Mouse (Mus musculus) limb, embryonic 15.5 days (tissue): ENCODE data around the gene D17H6S53E. TPM values are rescaled to one million over a fixed set of nuclear protein-coding genes. Genes with fewer than 3 reads are reported as not detected.

ENCODE experiments used
- ATAC-seq: fragments of 200-750 bp; cut with Nextera tagmentation; 2 replicates; pipeline ENCODE4 v1.8.0; 2017; ENCODE audit warnings: low read depth, moderate TSS enrichment; ENCODE audit not compliant: insufficient number of reproducible peaks, low FRiP score, low TSS enrichment
- H3K27ac ChIP-seq: fragments of 300-500 bp; sonication (generic); 2 replicates; pipeline ENCODE4 v1.5.1; 2015; ENCODE audit warnings: moderate library complexity, mild to moderate bottlenecking, inconsistent platforms
- H3K27me3 ChIP-seq: fragments of 300-500 bp; sonication (generic); 2 replicates; pipeline ENCODE4 v1.6.1; 2015; ENCODE audit warnings: inconsistent platforms
- H3K36me3 ChIP-seq: fragments of 300-500 bp; sonication (generic); 2 replicates; pipeline ENCODE4 v1.6.1; 2015; ENCODE audit warnings: inconsistent platforms
- H3K4me1 ChIP-seq: fragments of 300-500 bp; sonication (generic); 2 replicates; pipeline ENCODE4 v1.6.1; 2015; ENCODE audit warnings: inconsistent platforms
- H3K4me2 ChIP-seq: fragments of 300-500 bp; sonication (generic); 2 replicates; pipeline ENCODE4 v1.6.1; 2015; ENCODE audit warnings: mild to moderate bottlenecking, inconsistent platforms
- H3K4me3 ChIP-seq: fragments of 300-500 bp; sonication (generic); 2 replicates; pipeline ENCODE4 v1.5.1; 2015; ENCODE audit warnings: mild to moderate bottlenecking, inconsistent platforms
- H3K9ac ChIP-seq: fragments of 300-500 bp; sonication (generic); 2 replicates; pipeline ENCODE4 v1.6.1; 2015; ENCODE audit warnings: inconsistent platforms
- H3K9me3 ChIP-seq: fragments of 300-500 bp; sonication (generic); 2 replicates; pipeline ENCODE4 v1.6.1; 2016; ENCODE audit warnings: inconsistent platforms
- WGBS: fragments of 180-500 bp; shearing (Covaris S2); methylation state at CpG from one replicate; pipeline ENCODE4 v1.1.7; 2015; 5-methylcytosine and 5-hydroxymethylcytosine counted together
- polyA plus RNA-seq: library from polyadenylated mRNA; unstranded; fragments of >200 nt; fragmentation: Nextera tagmentation; extraction: Ambion mirVana; gene quantifications from 2 replicates; pipeline ENCODE4 v1.2.1, GENCODE M21; 2015

D17H6S53E gene
- polyA plus RNA-seq, 1 experiment from 2014 or later, result 10.5 TPM

DNA sequence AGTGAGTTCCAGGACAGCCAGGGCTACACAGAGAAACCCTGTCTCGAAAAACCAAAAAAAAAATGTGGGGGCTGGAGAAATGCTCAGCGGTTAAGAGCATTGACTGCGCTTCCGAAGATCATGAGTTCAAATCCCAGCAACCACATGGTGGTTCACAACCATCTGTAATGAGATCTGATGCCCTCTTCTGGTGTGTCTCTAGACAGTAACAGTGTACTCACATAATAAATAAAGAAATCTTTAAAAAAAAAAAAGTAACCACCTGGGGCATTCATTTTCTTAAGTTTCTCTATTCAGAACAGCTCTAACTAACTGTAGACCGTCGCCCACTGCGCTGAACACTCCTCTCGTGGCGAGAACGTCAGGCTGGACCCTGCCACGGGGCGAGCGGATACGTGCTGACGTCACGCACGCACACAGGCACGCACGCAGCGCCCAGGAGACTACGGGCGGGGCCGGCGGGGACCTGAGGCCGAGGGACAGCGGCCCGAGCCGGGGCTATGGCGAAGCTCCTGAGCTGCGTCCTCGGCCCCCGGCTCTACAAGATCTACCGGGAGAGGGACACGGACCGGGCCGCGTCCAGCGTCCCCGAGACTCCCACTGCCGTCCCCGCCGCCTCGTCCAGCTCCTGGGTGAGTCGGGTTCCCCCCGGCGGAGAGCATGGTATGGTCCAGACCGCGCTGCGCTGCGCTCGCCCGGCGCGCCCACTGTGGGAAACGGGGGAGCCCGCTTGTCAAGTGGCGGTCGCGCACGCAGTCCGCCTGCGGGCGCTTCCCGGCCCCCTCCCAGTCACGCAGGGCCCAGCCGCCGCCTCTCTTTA lies 37.1 kb upstream of the D17H6S53E start, which contains the start of gene Abhd16a:
TSS of gene Abhd16a (plus strand) at position 439 of the 820 bp plus-strand sequence.
- ATAC-seq, result peak; percentile 96
- Histone ChIP-seq H3K27me3 (no peaks in the 10 kb centered on the region; the same call in 1 of the 2 replicates), H3K36me3 (peaks cover 31% of the 10 kb centered on the region), H3K4me3 (peak within 1 kb of the TSS; percentile 70), H3K9me3 (no peaks in the 10 kb centered on the region), H3K27ac (peak within 1 kb of the TSS; percentile 98), H3K9ac (peak within 1 kb of the TSS; percentile 94), H3K4me1 (peaks cover 13% of the 10 kb centered on the region), H3K4me2 (peak within 1 kb of the TSS; percentile 53)
- 4% methylated on average over 48 of the region's 67 CpGs for WGBS

GRCm38 (mm10) chr17:35090166-35090932 lies 35.8 kb upstream of the D17H6S53E start:
- Histone ChIP-seq H3K27me3 (no peaks in the 10 kb centered on the region; the same call in 1 of the 2 replicates), H3K27ac (peak overlapping the region; percentile 98; the same call in 1 of the 2 replicates), H3K4me3 (peak overlapping the region; percentile 70), H3K36me3 (peaks cover 44% of the 10 kb centered on the region), H3K9me3 (no peaks in the 10 kb centered on the region), H3K9ac (peak overlapping the region; percentile 94), H3K4me1 (peaks cover 13% of the 10 kb centered on the region), H3K4me2 (peak overlapping the region; percentile 53)
- no peak for ATAC-seq
- WGBS, result 57% methylated on average over 8 of the region's 8 CpGs

DNA sequence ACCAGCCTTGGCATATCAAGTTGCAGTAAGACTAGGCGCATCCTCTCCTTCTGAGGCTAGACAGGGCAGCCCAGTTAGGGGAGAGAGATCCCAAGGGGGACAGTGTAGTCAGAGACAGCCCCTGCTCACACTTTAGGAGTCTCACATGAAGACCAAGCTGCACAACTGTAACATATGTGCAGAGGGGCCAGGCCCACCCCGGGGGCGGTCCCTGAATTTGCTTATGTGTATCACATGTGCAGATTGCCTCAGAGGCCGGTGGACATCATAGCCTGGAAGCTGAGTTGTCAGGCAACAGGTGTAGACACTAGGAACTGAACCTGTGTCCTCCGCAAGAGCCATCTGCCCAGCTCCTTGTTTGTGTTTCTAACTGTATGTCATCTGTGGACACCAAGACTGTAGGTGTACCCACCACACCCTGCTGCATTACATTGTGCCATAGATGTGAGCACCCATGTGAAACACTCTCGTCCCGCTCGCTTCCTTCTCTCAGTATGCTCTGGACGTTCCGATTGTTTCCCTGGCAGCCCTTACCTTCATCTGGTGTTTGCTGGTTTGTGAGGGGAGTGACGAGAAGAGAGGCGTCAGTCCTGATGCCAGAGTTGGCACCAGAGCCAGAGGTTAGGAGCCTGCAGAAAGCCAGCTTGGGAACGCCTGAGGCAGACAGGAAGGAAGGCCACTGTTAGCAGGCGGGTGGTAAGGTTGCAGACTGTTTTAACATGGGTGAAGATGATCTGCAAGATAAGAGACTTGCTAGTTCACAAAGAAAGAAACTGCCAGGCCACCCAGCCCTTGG lies 33.6 kb upstream of the D17H6S53E start:
- H3K4me2 ChIP-seq, result no peak overlapping the region
- H3K27me3 ChIP-seq, result no peaks in the 10 kb centered on the region
- no peak for ATAC-seq
- H3K9me3 ChIP-seq, result no peaks in the 10 kb centered on the region
- no peak overlapping the region for H3K4me3 ChIP-seq
- no peak overlapping the region for H3K27ac ChIP-seq
- H3K9ac ChIP-seq, result no peak overlapping the region
- H3K4me1 ChIP-seq, result peaks cover 13% of the 10 kb centered on the region
- WGBS, result 82% methylated on average over 14 of the region's 14 CpGs
- H3K36me3 ChIP-seq, result peaks cover 67% of the 10 kb centered on the region

- Histone ChIP-seq H3K27ac (no peak overlapping the region), H3K9me3 (no peaks in the 10 kb centered on the region), H3K4me2 (no peak overlapping the region), H3K27me3 (no peaks in the 10 kb centered on the region), H3K9ac (no peak overlapping the region), H3K4me1 (peaks cover 13% of the 10 kb centered on the region), H3K4me3 (no peak overlapping the region), H3K36me3 (peaks cover 88% of the 10 kb centered on the region)
- 92% methylated on average over 15 of the region's 15 CpGs for WGBS
- ATAC-seq, result no peak
Measured at GRCm38 (mm10) chr17:35094475-35095365, 31.5 kb upstream of the D17H6S53E start.

DNA sequence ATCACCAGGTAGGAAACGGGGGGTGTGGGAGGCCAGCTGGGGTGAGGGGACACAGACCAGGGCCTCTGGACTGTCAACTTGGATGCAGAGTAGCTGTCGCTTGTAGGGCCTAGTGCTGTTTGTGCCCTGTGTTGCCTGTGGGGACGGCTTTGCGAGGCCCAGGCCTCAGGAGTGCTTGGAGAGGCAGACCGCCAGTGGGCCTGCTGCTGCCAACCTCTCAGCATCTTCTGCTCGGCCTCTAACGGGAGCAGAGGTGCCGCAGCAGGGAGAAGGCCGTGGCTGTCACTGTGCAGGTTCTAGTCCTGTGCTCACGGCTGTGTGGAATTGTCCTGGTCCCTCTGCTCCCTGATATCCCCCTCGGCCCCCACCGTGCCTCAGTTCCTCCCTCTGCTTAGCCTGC lies 29.6 kb upstream of the D17H6S53E start:
- no peak for ATAC-seq
- H3K4me1 ChIP-seq, result no peaks in the 10 kb centered on the region
- no peak overlapping the region for H3K4me2 ChIP-seq
- no peak overlapping the region for H3K9ac ChIP-seq
- H3K9me3 ChIP-seq, result no peaks in the 10 kb centered on the region
- H3K36me3 ChIP-seq, result peaks cover 98% of the 10 kb centered on the region
- WGBS, result 87% methylated on average over 12 of the region's 12 CpGs
- H3K27me3 ChIP-seq, result no peaks in the 10 kb centered on the region
- H3K27ac ChIP-seq, result no peak overlapping the region
- H3K4me3 ChIP-seq, result no peak overlapping the region

DNA sequence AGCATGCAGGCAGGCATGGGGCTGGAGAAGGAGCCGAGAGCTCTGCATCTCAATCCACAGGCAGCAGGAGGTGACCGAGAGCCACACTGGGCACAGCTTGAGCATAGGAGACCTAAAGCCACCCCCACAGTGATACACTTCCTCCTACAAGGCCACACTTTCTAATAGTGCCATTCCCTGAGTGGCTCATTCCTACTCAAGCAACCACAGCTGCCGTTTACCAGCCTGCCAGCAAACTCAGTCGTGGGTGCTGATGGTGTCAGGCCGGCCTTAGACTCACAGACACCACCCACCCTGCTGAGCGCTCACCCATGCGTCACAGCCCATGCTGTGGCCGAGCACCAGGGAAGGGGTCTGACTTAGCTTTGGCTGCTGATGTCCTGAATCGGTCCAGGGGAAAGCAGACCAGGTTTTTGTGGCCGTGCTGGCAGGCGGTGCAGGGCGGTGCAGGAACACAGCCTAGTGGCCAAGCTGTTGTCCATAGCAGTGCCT lies 29.0 kb upstream of the D17H6S53E start:
- WGBS, result 88% methylated on average over 12 of the region's 12 CpGs
- ATAC-seq, result no peak

GRCm38 (mm10) chr17:35100196-35100765 lies 25.9 kb upstream of the D17H6S53E start:
- Histone ChIP-seq H3K4me3 (no peak overlapping the region), H3K9ac (no peak overlapping the region), H3K36me3 (peaks cover 91% of the 10 kb centered on the region), H3K27ac (no peak overlapping the region), H3K4me1 (no peaks in the 10 kb centered on the region), H3K27me3 (no peaks in the 10 kb centered on the region), H3K9me3 (no peaks in the 10 kb centered on the region), H3K4me2 (no peak overlapping the region)
- ATAC-seq, result no peak
- 77% methylated on average over 10 of the region's 10 CpGs for WGBS

More for the DNA sequence above, 29.0 kb upstream of the D17H6S53E start:
- H3K36me3 ChIP-seq, result peaks cover 100% of the 10 kb centered on the region
- no peaks in the 10 kb centered on the region for H3K27me3 ChIP-seq
- H3K9me3 ChIP-seq, result no peaks in the 10 kb centered on the region
- no peaks in the 10 kb centered on the region for H3K4me1 ChIP-seq
- 0 out of 2 replicates have a peak overlapping the region, but pooled peaks have one; percentile 2 for H3K9ac ChIP-seq
- no peak overlapping the region for H3K27ac ChIP-seq
- no peak overlapping the region for H3K4me2 ChIP-seq
- H3K4me3 ChIP-seq, result no peak overlapping the region

GRCm38 (mm10) chr17:35101161-35101560 lies 25.0 kb upstream of the D17H6S53E start:
- 84% methylated on average over 11 of the region's 11 CpGs for WGBS
- H3K4me3 ChIP-seq, result no peak overlapping the region
- no peak for ATAC-seq
- H3K4me1 ChIP-seq, result peaks cover 7% of the 10 kb centered on the region; the same call in 1 of the 2 replicates
- no peaks in the 10 kb centered on the region for H3K27me3 ChIP-seq
- peaks cover 82% of the 10 kb centered on the region for H3K36me3 ChIP-seq
- no peak overlapping the region for H3K27ac ChIP-seq
- H3K4me2 ChIP-seq, result no peak overlapping the region
- no peak overlapping the region for H3K9ac ChIP-seq
- no peaks in the 10 kb centered on the region for H3K9me3 ChIP-seq

DNA sequence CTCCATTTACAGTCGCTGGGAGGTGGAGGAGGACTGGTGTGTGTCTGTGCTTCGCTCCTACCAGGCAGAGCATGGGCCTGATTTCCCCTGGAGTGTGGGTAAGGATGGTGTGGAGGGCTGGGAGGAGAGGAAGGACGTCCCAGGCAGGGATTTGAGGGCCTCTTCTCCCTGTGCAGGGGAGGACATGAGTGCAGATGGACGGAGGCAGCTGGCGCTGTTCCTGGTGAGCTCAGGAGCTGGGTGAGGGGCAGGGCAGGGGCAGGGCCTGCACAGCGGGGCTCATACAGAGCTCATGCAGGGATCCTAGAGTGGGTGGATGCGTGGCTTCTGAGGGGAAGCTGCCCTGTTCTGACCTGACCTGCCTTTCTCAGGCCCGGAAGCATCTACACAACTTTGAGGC lies 23.9 kb upstream of the D17H6S53E start:
- Histone ChIP-seq H3K27ac (no peak overlapping the region), H3K9ac (no peak overlapping the region), H3K4me3 (no peak overlapping the region), H3K4me1 (peaks cover 7% of the 10 kb centered on the region; the same call in 1 of the 2 replicates), H3K36me3 (peaks cover 71% of the 10 kb centered on the region), H3K27me3 (no peaks in the 10 kb centered on the region), H3K9me3 (no peaks in the 10 kb centered on the region), H3K4me2 (no peak overlapping the region)
- 67% methylated on average over 8 of the region's 8 CpGs for WGBS
- no peak for ATAC-seq

DNA sequence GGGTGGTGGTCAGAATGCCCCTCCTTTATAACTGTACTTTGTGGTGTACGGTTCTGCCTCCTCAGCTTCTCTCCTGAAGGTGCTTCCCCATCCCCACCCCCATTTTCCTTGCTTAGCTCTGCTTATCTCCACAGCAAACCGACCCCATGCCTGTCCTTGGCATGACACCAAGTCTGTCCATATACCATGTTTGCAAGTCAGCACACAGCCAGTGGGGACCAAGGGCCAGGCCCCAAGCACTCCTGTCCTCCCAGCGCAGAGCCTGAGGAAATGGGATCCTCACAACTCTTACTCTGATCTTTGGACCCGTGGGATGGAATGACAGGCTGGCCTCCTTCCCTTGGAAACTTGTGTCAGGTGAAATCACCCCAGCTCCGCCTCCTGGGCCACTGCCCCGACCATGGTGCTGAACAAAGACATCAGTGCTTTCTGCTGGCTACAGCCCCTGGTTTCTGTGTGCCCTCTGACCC lies 22.9 kb upstream of the D17H6S53E start:
- H3K36me3 ChIP-seq, result peaks cover 61% of the 10 kb centered on the region
- no peak for ATAC-seq
- 75% methylated on average over 6 of the region's 6 CpGs for WGBS

More for the DNA sequence above, 22.9 kb upstream of the D17H6S53E start:
- H3K27ac ChIP-seq, result no peak overlapping the region
- H3K27me3 ChIP-seq, result no peaks in the 10 kb centered on the region
- H3K9ac ChIP-seq, result no peak overlapping the region
- peaks cover 7% of the 10 kb centered on the region; the same call in 1 of the 2 replicates for H3K4me1 ChIP-seq
- H3K4me3 ChIP-seq, result no peak overlapping the region
- no peaks in the 10 kb centered on the region for H3K9me3 ChIP-seq
- H3K4me2 ChIP-seq, result no peak overlapping the region
